Mouse (Mus musculus): ENCODE measurements around the gene Olfr982. TPM values are rescaled to one million over a fixed set of nuclear protein-coding genes. Genes with fewer than 3 reads are reported as not detected.

The Olfr982 gene
- not detected for total RNA-seq (2021)
- long read RNA-seq, experiment 1 = 0 reads
- long read RNA-seq, experiment 2 = 0 reads

- no peak for DNase-seq
Observed at GRCm38 (mm10) chr9:40073529-40073928, at the start of gene Olfr982. Gene Olfr982 (plus strand): TSS chr9:40073829.

- DNase-seq = no peak
Observed at GRCm38 (mm10) chr9:40050138-40050537, 23.5 kb upstream of the Olfr982 start.

GRCm38 (mm10) chr9:40093495-40093894 lies 19.9 kb downstream of the Olfr982 start, which contains the start of gene Olfr983:
Gene Olfr983 (minus strand): TSS chr9:40093595.
- DNase-seq = no peak

GRCm38 (mm10) chr9:40094769-40095168 lies 21.1 kb downstream of the Olfr982 start:
- no peak for DNase-seq

GRCm38 (mm10) chr9:40114106-40114505 lies 40.5 kb downstream of the Olfr982 start, which contains the start of gene Olfr984:
Gene Olfr984 (minus strand): TSS chr9:40114206.
- DNase-seq = no peak

- peak; percentile 53 for DNase-seq
Observed at GRCm38 (mm10) chr9:40116645-40117286, 43.1 kb downstream of the Olfr982 start.

GRCm38 (mm10) chr9:40117287-40117659 lies 43.6 kb downstream of the Olfr982 start:
- no peak for DNase-seq

Other genes starting within 250 kb of the Olfr982 start
- not detected for gene Olfr971, start 237.0 kb upstream of the Olfr982 start, total RNA-seq (2021)
- not detected for gene Olfr972, start 207.4 kb upstream of the Olfr982 start, total RNA-seq (2021)
- gene Olfr229, start 166.5 kb upstream of the Olfr982 start, total RNA-seq (2021) = not detected
- gene Olfr974, start 136.3 kb upstream of the Olfr982 start, total RNA-seq (2021) = not detected
- gene Olfr975, start 121.8 kb upstream of the Olfr982 start, total RNA-seq (2021) = not detected
- gene Olfr976, start 112.7 kb upstream of the Olfr982 start, total RNA-seq (2021) = not detected
- not detected for gene Olfr978, start 81.7 kb upstream of the Olfr982 start, total RNA-seq (2021)
- gene Olfr979, start 70.4 kb upstream of the Olfr982 start, total RNA-seq (2021) = not detected
- not detected for gene Olfr980, start 64.2 kb upstream of the Olfr982 start, total RNA-seq (2021)
- gene Olfr981, start 52.4 kb upstream of the Olfr982 start, total RNA-seq (2021) = not detected
- not detected for gene Olfr983, start 19.8 kb downstream of the Olfr982 start, total RNA-seq (2021)
- not detected for gene Olfr984, start 40.4 kb downstream of the Olfr982 start, total RNA-seq (2021)
- not detected for gene Olfr985, start 56.4 kb downstream of the Olfr982 start, total RNA-seq (2021)
- gene Tmem225, start 74.3 kb downstream of the Olfr982 start, total RNA-seq (2021) = not detected
- gene Olfr986, start 107.1 kb downstream of the Olfr982 start, total RNA-seq (2021) = not detected
- gene Zfp202, start 118.5 kb downstream of the Olfr982 start, total RNA-seq (2021) = 1 to 10 TPM; 4.3 to 4.5 TPM
- gene Scn3b, start 195.4 kb downstream of the Olfr982 start, total RNA-seq (2021) = 10 to 100 TPM in 1 of 2 experiments, 1 to 10 TPM in 1; 5.6 to 11.8 TPM

Measured in adrenal gland, postnatal 10 days (tissue).